Mouse (Mus musculus) kidney, adult 18-20 months (tissue): ENCODE data around the gene Mdfi.
A peak's percentile ranks its signal among the peaks of the same experiment; 100 is the strongest.

ENCODE experiments used
- DNase-seq: peaks from one replicate; pipeline ENCODE4 v3.0.0; 2021

The Mdfi gene

DNA sequence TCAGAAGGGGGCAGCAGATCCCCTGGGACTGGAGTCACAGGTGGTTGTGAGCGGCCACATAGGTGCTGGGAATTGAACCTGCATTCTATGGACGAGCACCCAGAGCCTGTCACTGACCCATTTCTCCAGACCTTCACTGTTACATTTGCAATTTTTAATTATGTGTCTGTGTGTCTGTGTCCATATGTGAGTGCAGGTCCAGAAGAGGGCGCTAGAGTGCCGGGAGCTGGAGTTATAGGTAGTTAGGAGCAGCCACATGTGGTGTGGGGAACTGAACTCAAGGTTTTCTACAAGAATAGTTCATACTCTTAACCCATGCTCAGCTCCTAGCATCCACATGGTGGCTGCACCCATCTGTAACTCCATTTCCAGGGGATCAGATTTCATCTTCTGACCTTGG lies 37.5 kb downstream of the Mdfi start:
- DNase-seq, result no peak

- DNase-seq, result no peak
Observed at GRCm38 (mm10) chr17:47796156-47796816, 38.2 kb downstream of the Mdfi start.

- DNase-seq, result peak; percentile 67
Observed at GRCm38 (mm10) chr17:47795446-47795845, 39.0 kb downstream of the Mdfi start.

GRCm38 (mm10) chr17:47793377-47793776 lies 41.1 kb downstream of the Mdfi start:
- peak; percentile 90 for DNase-seq

- DNase-seq, result peak; percentile 68
Observed at GRCm38 (mm10) chr17:47792098-47792863, 42.2 kb downstream of the Mdfi start.

DNA sequence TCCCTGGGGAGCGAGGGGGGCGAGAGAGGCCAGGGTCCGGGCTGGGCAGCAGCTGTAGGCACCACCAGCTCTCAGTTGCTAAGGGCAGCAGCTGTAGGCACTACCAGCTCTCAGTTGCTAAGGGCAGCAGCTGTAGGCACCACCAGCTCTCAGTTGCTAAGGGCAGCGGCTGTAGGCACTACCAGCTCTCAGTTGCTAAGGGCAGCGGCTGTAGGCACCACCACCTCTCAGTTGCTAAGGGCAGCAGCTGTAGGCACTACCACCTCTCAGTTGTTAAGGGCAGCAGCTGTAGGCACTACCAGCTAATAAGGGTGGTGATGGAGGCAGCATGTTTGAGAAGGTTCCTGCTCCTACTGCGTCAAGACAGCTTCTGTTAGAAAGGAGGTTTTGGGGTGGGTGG lies 45.5 kb downstream of the Mdfi start:
- no peak for DNase-seq

- no peak for DNase-seq
Observed at GRCm38 (mm10) chr17:47788306-47788705, 46.2 kb downstream of the Mdfi start.

- DNase-seq, result no peak
Observed at GRCm38 (mm10) chr17:47787632-47788031, 46.9 kb downstream of the Mdfi start.

- no peak for DNase-seq
Observed at GRCm38 (mm10) chr17:47784411-47784810, 50.1 kb downstream of the Mdfi start.

DNA sequence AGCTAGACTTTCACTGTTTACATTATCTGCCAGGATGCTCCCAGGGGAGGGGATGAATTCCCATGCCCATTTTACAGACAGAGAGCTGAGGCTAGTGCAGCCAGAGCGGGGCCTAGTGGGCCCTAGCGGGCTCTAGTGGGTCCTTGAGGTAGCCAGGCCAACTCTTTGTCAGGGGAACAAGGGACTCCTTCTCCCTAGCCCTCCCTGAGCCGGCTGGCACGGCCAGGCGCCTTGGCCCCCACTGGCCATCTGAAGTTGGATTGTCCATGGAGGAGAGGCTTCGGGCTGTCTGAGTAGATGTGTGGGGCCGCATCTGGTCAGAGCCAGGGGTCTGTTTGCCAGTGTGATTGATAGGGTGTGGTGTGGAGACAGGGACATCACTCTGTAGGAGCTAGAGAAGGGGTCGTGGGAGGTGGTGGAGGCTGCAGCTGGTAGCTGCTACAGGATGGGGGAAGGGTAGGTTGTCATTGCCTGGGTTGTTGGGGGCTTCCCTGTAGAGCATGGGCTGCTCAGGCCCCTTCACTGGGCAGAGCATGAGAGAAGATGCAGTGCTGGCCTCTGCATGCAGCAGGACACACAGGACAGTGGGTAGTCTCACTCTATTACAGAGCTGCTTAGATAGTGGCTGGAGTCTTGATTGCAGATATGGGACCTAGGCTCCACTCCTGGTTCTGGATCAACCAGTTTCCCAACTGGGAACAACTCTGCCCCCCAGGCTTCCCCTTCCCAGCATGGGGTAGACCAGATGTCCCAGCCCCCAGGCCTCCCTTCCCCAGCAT lies 50.9 kb downstream of the Mdfi start:
- no peak for DNase-seq

GRCm38 (mm10) chr17:47782486-47782885 lies 52.0 kb downstream of the Mdfi start:
- no peak for DNase-seq

GRCm38 (mm10) chr17:47780470-47780869 lies 54.0 kb downstream of the Mdfi start:
- no peak for DNase-seq

DNA sequence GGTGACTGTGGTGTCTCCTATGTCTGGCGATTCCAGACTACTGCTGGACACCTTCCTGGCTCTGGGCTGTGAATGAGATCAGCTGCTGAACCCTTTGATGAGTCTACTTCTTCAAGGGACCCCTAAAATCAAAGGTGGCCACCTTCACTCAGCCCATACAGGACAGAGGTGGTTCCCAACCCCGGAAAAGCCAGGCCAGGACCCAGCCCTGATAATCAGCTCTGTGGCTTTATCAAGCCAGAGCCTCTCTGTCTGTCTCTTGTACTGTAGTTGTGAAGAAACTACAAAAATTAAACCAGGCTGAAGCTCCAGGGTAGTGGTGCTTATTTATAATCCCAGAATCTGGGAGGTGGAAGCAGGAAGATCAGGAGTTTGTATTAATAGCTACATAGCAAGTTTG lies 57.4 kb downstream of the Mdfi start:
- DNase-seq, result no peak

DNA sequence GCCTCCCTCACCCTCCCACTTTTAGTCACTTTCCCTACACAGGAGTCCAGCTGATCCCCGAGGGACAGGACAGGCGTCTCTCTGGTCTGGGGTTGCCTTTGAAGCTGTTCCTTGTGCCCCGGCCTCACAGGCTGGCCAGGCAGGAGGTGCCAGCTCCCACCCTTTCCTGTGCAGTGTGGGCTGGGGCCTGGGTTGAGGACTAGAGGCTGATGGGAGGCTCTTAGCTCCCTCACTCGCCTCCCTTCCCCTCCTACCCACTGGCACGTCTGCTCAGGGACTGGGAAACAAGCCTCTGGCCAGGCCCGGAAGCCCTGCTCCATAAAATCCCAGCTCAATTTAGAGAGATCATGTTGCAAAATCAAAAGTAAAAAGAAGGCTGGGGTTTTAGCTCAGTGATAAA lies 60.9 kb downstream of the Mdfi start:
- DNase-seq, result no peak

GRCm38 (mm10) chr17:47769389-47770299 lies 64.8 kb downstream of the Mdfi start:
- no peak for DNase-seq

DNA sequence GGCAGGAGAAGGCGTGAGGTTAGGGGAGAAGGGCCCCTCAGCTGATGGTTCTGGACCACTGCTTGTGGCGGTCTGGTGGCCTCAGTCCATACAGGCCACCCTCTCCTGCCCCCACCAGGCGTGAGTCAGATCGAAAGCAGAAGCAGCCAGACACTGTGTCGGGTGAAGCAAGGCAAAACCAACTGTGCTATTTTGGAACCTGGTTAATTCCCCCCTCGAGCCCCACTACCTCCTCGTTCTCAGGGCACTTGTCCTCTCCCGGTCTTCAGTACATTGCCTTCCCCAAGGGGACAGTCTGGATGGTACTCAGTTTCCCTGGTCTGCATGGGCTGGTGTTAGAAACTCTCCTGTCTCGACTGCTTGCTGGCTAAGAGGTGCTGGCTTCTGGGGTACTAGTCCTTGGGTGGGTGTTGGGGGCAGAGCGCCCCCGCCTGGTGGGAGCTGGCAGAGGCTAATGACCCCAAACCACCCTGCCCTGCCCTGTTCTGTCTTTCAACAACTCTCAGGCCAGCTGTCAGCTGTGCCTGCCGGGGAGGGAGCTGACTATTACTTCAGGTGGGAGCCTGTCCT lies 65.7 kb downstream of the Mdfi start:
- no peak for DNase-seq

- no peak for DNase-seq
Observed at GRCm38 (mm10) chr17:47767456-47768141, 66.9 kb downstream of the Mdfi start.

DNA sequence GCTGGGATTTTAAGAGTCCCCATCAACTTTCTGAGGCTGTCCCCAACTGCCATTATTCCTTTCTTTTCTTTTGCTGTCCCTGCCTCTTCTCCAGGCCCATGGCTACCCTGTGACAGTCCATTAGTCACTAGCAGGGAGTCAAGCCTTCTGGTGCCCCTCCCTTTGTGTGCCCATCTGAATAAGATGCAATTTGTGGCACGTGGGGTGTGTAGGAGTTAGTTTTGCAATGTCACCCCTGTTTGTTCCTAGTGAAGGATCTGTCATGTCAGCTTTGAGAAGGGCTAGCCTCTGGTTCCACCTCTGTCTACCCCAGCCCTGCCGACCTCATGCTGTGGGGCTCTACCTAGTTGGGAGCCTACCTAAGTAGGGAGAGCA lies 67.4 kb downstream of the Mdfi start:
- no peak for DNase-seq

DNA sequence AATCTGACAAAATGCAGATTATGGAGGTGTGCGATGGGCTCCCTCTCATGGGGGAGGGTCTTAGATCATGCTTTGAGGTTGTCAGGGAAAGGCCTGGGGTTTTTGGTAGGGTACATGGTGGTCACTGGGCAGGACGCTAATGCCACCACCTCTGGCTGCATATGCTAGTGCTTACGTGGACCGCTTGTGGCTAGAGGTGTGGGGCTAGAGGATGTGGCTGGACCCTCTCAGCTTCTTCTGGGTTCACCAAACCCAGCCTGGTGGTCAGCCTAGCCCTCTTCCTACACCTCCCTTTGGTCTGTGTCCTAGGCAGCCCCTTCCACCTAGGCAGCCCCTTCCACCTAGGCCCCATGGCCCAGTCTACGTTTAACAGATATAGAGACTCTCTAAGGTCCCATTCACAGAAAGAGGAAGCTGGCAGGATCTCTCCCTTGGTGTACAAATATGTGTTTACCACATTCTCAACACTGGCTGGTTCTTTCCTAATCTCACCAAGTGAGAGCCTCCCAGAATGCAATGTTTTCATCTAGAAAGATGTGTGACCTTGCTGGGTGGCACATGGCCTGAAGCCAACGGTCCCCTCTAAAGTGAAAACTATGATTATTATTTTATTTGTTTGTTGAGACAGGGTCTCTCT lies 68.0 kb downstream of the Mdfi start:
- DNase-seq, result no peak

DNA sequence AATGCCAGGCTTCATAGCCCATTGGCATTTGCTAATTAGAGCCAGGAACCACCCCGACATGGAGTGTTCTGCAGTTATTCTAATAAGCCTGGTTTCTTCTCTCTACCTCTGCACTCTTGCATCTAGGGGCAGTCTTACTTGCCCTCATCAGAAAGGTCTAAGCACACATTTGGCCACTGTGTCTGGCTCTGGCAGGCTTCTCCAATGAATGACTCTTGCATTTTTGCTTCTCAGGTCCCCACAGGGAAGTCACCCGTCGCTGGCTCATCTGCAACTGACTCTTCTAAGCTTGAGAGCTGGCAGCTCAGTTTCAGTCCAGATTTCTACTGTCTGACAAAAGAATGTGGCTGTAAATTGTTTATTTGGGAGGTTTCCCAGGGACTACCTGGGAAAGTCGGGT lies 68.5 kb downstream of the Mdfi start:
- DNase-seq, result no peak
